Comparison of ENCODE assay signal across 11 mouse cellular contexts in the genomic region with DNA sequence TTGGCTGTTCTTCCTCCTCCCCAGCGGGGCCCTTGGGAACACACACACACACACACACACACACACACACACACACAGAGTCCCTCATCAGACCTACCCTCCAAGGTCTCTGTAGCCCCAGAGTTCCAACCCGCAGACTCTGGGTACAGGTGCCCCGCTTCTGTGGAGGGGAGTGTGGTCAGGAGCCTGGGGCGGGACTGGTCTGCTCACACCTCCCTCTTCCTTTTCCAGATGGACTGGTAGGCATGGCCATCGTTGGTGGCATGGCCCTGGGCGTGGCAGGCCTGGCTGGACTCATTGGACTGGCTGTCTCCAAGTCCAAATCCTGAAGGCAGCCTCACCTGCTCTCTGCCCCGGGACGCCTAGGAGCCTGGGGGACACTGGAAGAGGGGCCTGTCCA. TPM values are rescaled to one million over a fixed set of nuclear protein-coding genes. Genes with fewer than 3 reads are reported as not detected.
DNase-seq lines count a peak whose midpoint lies in the region; ATAC-seq and TF ChIP-seq lines count a peak whose summit lies in the region.
"Had no signal": no experiment of that assay in that cellular context is flagged by ENCODE, and none has a peak within 500 bp of the region (broad histone marks: within the 10 kb centered on the region; RNA-seq: fewer than 3 reads in every experiment).

No protein-coding gene starts in this region.

- intact Hi-C loops in heart, adult 2 months (cut with DNase I) = loop anchor here (10.0 kb wide), 1 partner anchor 379 kb away; no protein-coding TSS in a partner anchor
- intact Hi-C loops in heart, postnatal 25 days (cut with DNase I) = no loop called here

- 70% methylated on average over 8 of the region's 8 CpGs for WGBS in heart, adult 2 months
- WGBS in intestine, embryonic 15.5 days = 72% methylated on average over 8 of the region's 8 CpGs
- 87% methylated on average over 8 of the region's 8 CpGs for WGBS in cerebellum, adult 2 months

- peak; percentile 13 for ATAC-seq in intestine, embryonic 15.5 days
- ATAC-seq: forebrain, embryonic 15.5 days; hindbrain, embryonic 16.5 days had no signal

- peak overlapping the region; percentile 46 for H3K4me2 ChIP-seq in intestine, embryonic 15.5 days (replicated peaks)
- H3K4me2 ChIP-seq: forebrain, embryonic 15.5 days had no signal

- DNase-seq in heart, adult 2 months = peak in 1 of 2 experiments; percentile 49
- DNase-seq in heart, postnatal 25 days (ENCODE audit: low spot score) = no peak
- DNase-seq in liver = peak; percentile 62
- DNase-seq in thymus, postnatal 25 days = no peak
- no peak for DNase-seq in cerebellum, adult 2 months
- no peak for DNase-seq in frontal cortex, adult 2 months (ENCODE audit: extremely low spot score in 1 of 2, low spot score in 1 of 2)
- DNase-seq: lung, adult 2 months had no signal

- peaks cover 5% of the 10 kb centered on the region; the same call in 1 of the 2 replicates for H3K36me3 ChIP-seq in heart, adult 2 months (ENCODE audit: control insufficient read depth, insufficient read depth, low read length)
- H3K36me3 ChIP-seq in ES-Bruce4 (ENCODE audit: control insufficient read depth, insufficient read depth, low read length, poor library complexity, severe bottlenecking) = peaks cover 4% of the 10 kb centered on the region; the same call in 1 of the 2 replicates
- H3K36me3 ChIP-seq in intestine, embryonic 15.5 days = peaks cover 15% of the 10 kb centered on the region

- peaks cover 22% of the 10 kb centered on the region for H3K4me1 ChIP-seq in heart, adult 2 months (ENCODE audit: control insufficient read depth, insufficient read depth, low read length)
- H3K4me1 ChIP-seq in ES-Bruce4 (ENCODE audit: control insufficient read depth, insufficient read depth, low read length) = peaks cover 5% of the 10 kb centered on the region
- peaks cover 49% of the 10 kb centered on the region for H3K4me1 ChIP-seq in intestine, embryonic 15.5 days (replicated peaks)
- peaks cover 4% of the 10 kb centered on the region; the same call in 1 of the 2 replicates for H3K4me1 ChIP-seq in cerebellum, adult 2 months (ENCODE audit: control insufficient read depth, insufficient read depth, low read length)

- no peaks in the 10 kb centered on the region for H3K27me3 ChIP-seq in heart, adult 2 months (ENCODE audit: control insufficient read depth, insufficient read depth, low read length)
- no peaks in the 10 kb centered on the region for H3K27me3 ChIP-seq in ES-Bruce4 (ENCODE audit: control insufficient read depth, insufficient read depth, low read length, poor library complexity, severe bottlenecking)
- no peaks in the 10 kb centered on the region for H3K27me3 ChIP-seq in intestine, embryonic 15.5 days (replicated peaks)
- H3K27me3 ChIP-seq in cerebellum, adult 2 months (ENCODE audit: control insufficient read depth, insufficient read depth, low read length) = no peaks in the 10 kb centered on the region
- H3K27me3 ChIP-seq: forebrain, embryonic 15.5 days had no signal

- TF ChIP-seq CTCF in heart, adult 2 months (IDR thresholded peaks at IDR 0.05) = no peak
- no peak for TF ChIP-seq CTCF in ES-Bruce4 (IDR thresholded peaks at IDR 0.05; ENCODE audit: low read depth, low read length)
- TF ChIP-seq CTCF in cerebellum, adult 2 months (IDR thresholded peaks at IDR 0.05; ENCODE audit: borderline replicate concordance, insufficient read depth, low read depth, low read length) = no peak

- peak overlapping the region; percentile 11 for H3K9ac ChIP-seq in heart, adult 2 months (ENCODE audit: low read depth, low read length)
- 0 out of 2 replicates have a peak overlapping the region, but pooled peaks have one; percentile 8 for H3K9ac ChIP-seq in ES-Bruce4 (ENCODE audit: low read depth, poor library complexity, severe bottlenecking)
- no peak overlapping the region for H3K9ac ChIP-seq in intestine, embryonic 15.5 days
- H3K9ac ChIP-seq: forebrain, embryonic 15.5 days had no signal

- no peak for TF ChIP-seq POLR2A in heart, adult 2 months (IDR thresholded peaks at IDR 0.05; ENCODE audit: insufficient read depth, low read depth, low read length)
- TF ChIP-seq POLR2A in ES-Bruce4 (IDR thresholded peaks at IDR 0.05; ENCODE audit: insufficient read depth, low read length) = no peak
- TF ChIP-seq POLR2A in cerebellum, adult 2 months (IDR thresholded peaks at IDR 0.05; ENCODE audit: borderline replicate concordance, insufficient read depth, low read length) = no peak

- no peak for TF ChIP-seq EP300 in heart, adult 2 months (IDR thresholded peaks at IDR 0.05; ENCODE audit: insufficient read depth, low read depth, low read length)
- no peak for TF ChIP-seq EP300 in ES-Bruce4 (IDR thresholded peaks at IDR 0.05; ENCODE audit: insufficient read depth, low read depth, low read length)

- peak overlapping the region; percentile 88 for H3K27ac ChIP-seq in heart, adult 2 months
- peak overlapping the region; percentile 56 for H3K27ac ChIP-seq in ES-Bruce4 (ENCODE audit: insufficient read depth, low read length)
- peak overlapping the region; percentile 87 for H3K27ac ChIP-seq in intestine, embryonic 15.5 days
- H3K27ac ChIP-seq in cerebellum, adult 2 months (ENCODE audit: insufficient read depth, low read length) = no peak overlapping the region
- H3K27ac ChIP-seq: forebrain, embryonic 15.5 days had no signal

- no peaks in the 10 kb centered on the region for H3K9me3 ChIP-seq in ES-Bruce4 (replicated peaks; ENCODE audit: control insufficient read depth, insufficient read depth, low read length, poor library complexity, severe bottlenecking)
- H3K9me3 ChIP-seq in intestine, embryonic 15.5 days = no peaks in the 10 kb centered on the region
- H3K9me3 ChIP-seq: forebrain, embryonic 15.5 days had no signal

- no peak overlapping the region for H3K4me3 ChIP-seq in heart, adult 2 months
- H3K4me3 ChIP-seq in ES-Bruce4 (ENCODE audit: low read depth, low read length) = no peak overlapping the region
- no peak overlapping the region for H3K4me3 ChIP-seq in intestine, embryonic 15.5 days (replicated peaks)
- no peak overlapping the region for H3K4me3 ChIP-seq in cerebellum, adult 2 months (replicated peaks; ENCODE audit: insufficient read depth, low read depth, low read length)
- H3K4me3 ChIP-seq: forebrain, embryonic 15.5 days had no signal

- no peaks in the 10 kb centered on the region for H3K79me2 ChIP-seq in heart, adult 2 months (replicated peaks; ENCODE audit: control insufficient read depth, insufficient read depth, low read length)

RNA-seq across cellular contexts. Expression of gene Cldn15, which starts 0.7 kb away (rescaled TPM):
- total RNA-seq in heart, adult 2 months (2021) = 1 to 10 TPM; 7.3 to 8.7 TPM
- 13.3 and 15.1 TPM in 2 replicates for polyA plus RNA-seq in heart, adult 2 months (2012; rRNA removed)
- total RNA-seq in heart, postnatal 25 days (2021) = 10 to 100 TPM in 1 of 2 experiments, 1 to 10 TPM in 1; 8.9 to 10.4 TPM
- not detected in 2 replicates for polyA plus RNA-seq in ES-Bruce4 (2011; ENCODE audit: insufficient read depth, insufficient read length, low read depth, missing spikeins)
- 18.4 and 24.9 TPM in 2 replicates for polyA plus RNA-seq in intestine, embryonic 15.5 days (2015; fragmentation: Nextera tagmentation; extraction: Ambion mirVana)
- 0.21 and 0.25 TPM in 2 replicates for polyA plus RNA-seq in cerebellum, adult 2 months (2012; rRNA removed)
- polyA plus RNA-seq in frontal cortex, adult 2 months (2012; rRNA removed) = 0.12 and 0.21 TPM in 2 replicates

RNA-seq across cellular contexts. Expression of gene Fis1, which starts 12.6 kb away (rescaled TPM):
- 100 to 1,000 TPM; 176 to 197 TPM for total RNA-seq in heart, adult 2 months (2021)
- polyA plus RNA-seq in heart, adult 2 months (2012; rRNA removed) = 150 and 152 TPM in 2 replicates
- total RNA-seq in heart, postnatal 25 days (2021) = 100 to 1,000 TPM; 172 to 177 TPM
- polyA plus RNA-seq in ES-Bruce4 (2011; ENCODE audit: insufficient read depth, insufficient read length, low read depth, missing spikeins) = 87.8 and 97.5 TPM in 2 replicates
- polyA plus RNA-seq in intestine, embryonic 15.5 days (2015; fragmentation: Nextera tagmentation; extraction: Ambion mirVana) = 258 and 259 TPM in 2 replicates
- polyA plus RNA-seq in cerebellum, adult 2 months (2012; rRNA removed) = 408 and 473 TPM in 2 replicates
- 394 and 432 TPM in 2 replicates for polyA plus RNA-seq in frontal cortex, adult 2 months (2012; rRNA removed)

RNA-seq across cellular contexts. Expression of gene Plod3, which starts 21.1 kb away (rescaled TPM):
- total RNA-seq in heart, adult 2 months (2021) = 10 to 100 TPM; 32.0 to 37.1 TPM
- polyA plus RNA-seq in heart, adult 2 months (2012; rRNA removed) = 30.3 and 30.8 TPM in 2 replicates
- total RNA-seq in heart, postnatal 25 days (2021) = 10 to 100 TPM; 37.5 to 40.4 TPM
- 29.3 and 33.9 TPM in 2 replicates for polyA plus RNA-seq in ES-Bruce4 (2011; ENCODE audit: insufficient read depth, insufficient read length, low read depth, missing spikeins)
- 41.1 and 42.8 TPM in 2 replicates for polyA plus RNA-seq in intestine, embryonic 15.5 days (2015; fragmentation: Nextera tagmentation; extraction: Ambion mirVana)
- polyA plus RNA-seq in cerebellum, adult 2 months (2012; rRNA removed) = 38.6 and 39.7 TPM in 2 replicates
- 36.3 and 39.0 TPM in 2 replicates for polyA plus RNA-seq in frontal cortex, adult 2 months (2012; rRNA removed)

RNA-seq across cellular contexts. Expression of gene Znhit1, which starts 22.1 kb away (rescaled TPM):
- total RNA-seq in heart, adult 2 months (2021) = 10 to 100 TPM; 65.5 to 70.1 TPM
- 53.6 and 58.4 TPM in 2 replicates for polyA plus RNA-seq in heart, adult 2 months (2012; rRNA removed)
- 10 to 100 TPM; 57.2 to 67.0 TPM for total RNA-seq in heart, postnatal 25 days (2021)
- 26.6 and 27.0 TPM in 2 replicates for polyA plus RNA-seq in ES-Bruce4 (2011; ENCODE audit: insufficient read depth, insufficient read length, low read depth, missing spikeins)
- polyA plus RNA-seq in intestine, embryonic 15.5 days (2015; fragmentation: Nextera tagmentation; extraction: Ambion mirVana) = 99.9 and 111 TPM in 2 replicates
- polyA plus RNA-seq in cerebellum, adult 2 months (2012; rRNA removed) = 86.8 and 95.4 TPM in 2 replicates
- 88.2 and 106 TPM in 2 replicates for polyA plus RNA-seq in frontal cortex, adult 2 months (2012; rRNA removed)

RNA-seq across cellular contexts. Expression of gene Ift22, which starts 57.7 kb away (rescaled TPM):
- total RNA-seq in heart, adult 2 months (2021) = 10 to 100 TPM in 1 of 2 experiments, 1 to 10 TPM in 1; 8.7 to 10.9 TPM
- 7.2 and 7.8 TPM in 2 replicates for polyA plus RNA-seq in heart, adult 2 months (2012; rRNA removed)
- 1 to 10 TPM; 8.8 to 8.9 TPM for total RNA-seq in heart, postnatal 25 days (2021)
- 9.3 and 10.1 TPM in 2 replicates for polyA plus RNA-seq in ES-Bruce4 (2011; ENCODE audit: insufficient read depth, insufficient read length, low read depth, missing spikeins)
- 54.4 and 55.0 TPM in 2 replicates for polyA plus RNA-seq in intestine, embryonic 15.5 days (2015; fragmentation: Nextera tagmentation; extraction: Ambion mirVana)
- 58.7 and 63.1 TPM in 2 replicates for polyA plus RNA-seq in cerebellum, adult 2 months (2012; rRNA removed)
- polyA plus RNA-seq in frontal cortex, adult 2 months (2012; rRNA removed) = 77.4 and 82.5 TPM in 2 replicates

Comparison
In these comparisons a context has a peak if more than half of its experiments do, and no peak if none do; other contexts are left out.
1. RNA of gene Cldn15, which starts 0.7 kb away (polyA plus RNA-seq): 18.4 to 24.9 TPM in intestine, embryonic 15.5 days and 13.3 to 15.1 TPM in heart, adult 2 months; 0.21 to 0.25 TPM in cerebellum, adult 2 months, 0.12 to 0.21 TPM in frontal cortex, adult 2 months and not detected in ES-Bruce4; every median in the first group is over 10 times any median in the second.